Comparison of ENCODE assay signal across 21 mouse cellular contexts in the genomic region with DNA sequence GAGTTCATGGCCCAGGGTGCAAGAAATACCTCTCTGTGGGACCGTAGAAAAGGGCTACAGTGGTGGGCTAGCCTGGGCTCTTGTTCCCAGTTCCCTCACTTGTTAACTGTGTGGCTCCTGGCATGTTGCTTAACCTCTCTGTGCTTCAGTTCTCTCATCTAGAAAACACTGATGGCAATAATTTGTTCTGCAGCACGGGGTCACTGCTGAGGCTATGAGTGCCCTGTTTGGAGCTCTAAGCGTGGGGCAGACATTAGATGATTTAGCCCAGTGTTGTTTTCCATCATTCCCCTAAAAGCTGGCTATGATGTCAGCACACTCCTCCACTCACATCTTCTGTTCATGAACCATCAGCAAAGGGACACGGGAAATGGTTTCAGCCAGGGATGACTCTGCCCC. TPM values are rescaled to one million over a fixed set of nuclear protein-coding genes. Genes with fewer than 3 reads are reported as not detected.
DNase-seq lines count a peak whose midpoint lies in the region; ATAC-seq and TF ChIP-seq lines count a peak whose summit lies in the region.
"Had no signal": no experiment of that assay in that cellular context is flagged by ENCODE, and none has a peak within 500 bp of the region (broad histone marks: within the 10 kb centered on the region; RNA-seq: fewer than 3 reads in every experiment).

No protein-coding gene starts in this region.

- DNase-seq in cerebellum, adult 9-10 months: peak; percentile 54
- no peak for DNase-seq in cerebellum, adult 8-10 months
- DNase-seq in cerebellum, postnatal 14 days: peak; percentile 50 to 52
- no peak for DNase-seq in cerebellum, adult 11-12 months
- DNase-seq in layer of hippocampus, adult 2 months (ENCODE audit: low spot score in 2 of 2): no peak
- no peak for DNase-seq in layer of hippocampus, postnatal 25 days (ENCODE audit: extremely low spot score in 1 of 2, low spot score in 1 of 2)
- no peak for DNase-seq in stomach, postnatal 0 days (ENCODE audit: low spot score)
- DNase-seq: adrenal gland, adult 2 months; adrenal gland, postnatal 10 days; adrenal gland, postnatal 25 days; forebrain, postnatal 0 days had no signal

- H3K9me3 ChIP-seq in stomach, postnatal 0 days (ENCODE audit: control insufficient read depth, low read length): no peaks in the 10 kb centered on the region
- H3K9me3 ChIP-seq: embryonic facial prominence, embryonic 10.5 days; embryonic facial prominence, embryonic 12.5 days; forebrain, embryonic 13.5 days; forebrain, embryonic 15.5 days had no signal

- 66% methylated on average over 4 of the region's 4 CpGs for WGBS in stomach, postnatal 0 days

- H3K27ac ChIP-seq in layer of hippocampus, adult 2 months: peak overlapping the region; percentile 37
- H3K27ac ChIP-seq in stomach, postnatal 0 days (replicated peaks): no peak overlapping the region
- H3K27ac ChIP-seq: embryonic facial prominence, embryonic 10.5 days; embryonic facial prominence, embryonic 12.5 days; forebrain, embryonic 13.5 days; forebrain, embryonic 15.5 days had no signal

- ATAC-seq in stomach, postnatal 0 days (ENCODE audit: low FRiP score, low TSS enrichment): no peak
- ATAC-seq: forebrain, embryonic 13.5 days; forebrain, embryonic 15.5 days; forebrain, postnatal 0 days had no signal

- no peaks in the 10 kb centered on the region for H3K27me3 ChIP-seq in stomach, postnatal 0 days (ENCODE audit: control insufficient read depth, insufficient read depth, low read length)
- H3K27me3 ChIP-seq: embryonic facial prominence, embryonic 12.5 days; forebrain, embryonic 13.5 days; forebrain, embryonic 15.5 days had no signal

- no peak overlapping the region for H3K4me2 ChIP-seq in stomach, postnatal 0 days (replicated peaks; ENCODE audit: low read depth)
- H3K4me2 ChIP-seq: embryonic facial prominence, embryonic 12.5 days; forebrain, embryonic 13.5 days; forebrain, embryonic 15.5 days had no signal

- no peaks in the 10 kb centered on the region for H3K36me3 ChIP-seq in stomach, postnatal 0 days (ENCODE audit: control insufficient read depth, insufficient read depth, low read length)
- H3K36me3 ChIP-seq: embryonic facial prominence, embryonic 10.5 days; embryonic facial prominence, embryonic 12.5 days; forebrain, embryonic 15.5 days had no signal

- no peak for TF ChIP-seq EP300 in stomach, postnatal 0 days (optimal IDR thresholded peaks at IDR 0.05)

- H3K9ac ChIP-seq in stomach, postnatal 0 days (ENCODE audit: low read length): no peak overlapping the region
- H3K9ac ChIP-seq: embryonic facial prominence, embryonic 12.5 days; forebrain, embryonic 13.5 days; forebrain, embryonic 15.5 days; forebrain, postnatal 0 days had no signal

- TF ChIP-seq CTCF in layer of hippocampus, adult 2 months (conservative IDR thresholded peaks at IDR 0.05): peak; percentile 50
- no peak for TF ChIP-seq CTCF in stomach, postnatal 0 days (IDR thresholded peaks at IDR 0.05; ENCODE audit: low read depth)

- no peaks in the 10 kb centered on the region for H3K4me1 ChIP-seq in stomach, postnatal 0 days (replicated peaks; ENCODE audit: control insufficient read depth, insufficient read depth)
- H3K4me1 ChIP-seq: embryonic facial prominence, embryonic 10.5 days; embryonic facial prominence, embryonic 12.5 days; forebrain, embryonic 15.5 days had no signal

- no peak overlapping the region for H3K4me3 ChIP-seq in layer of hippocampus, adult 2 months
- no peak overlapping the region for H3K4me3 ChIP-seq in stomach, postnatal 0 days (ENCODE audit: low read depth, low read length)
- H3K4me3 ChIP-seq: embryonic facial prominence, embryonic 10.5 days; embryonic facial prominence, embryonic 12.5 days; forebrain, embryonic 13.5 days; forebrain, embryonic 15.5 days had no signal

RNA-seq across cellular contexts. Expression of a gene that starts 41.8 kb away (rescaled TPM):
- 100 to 1,000 TPM; 226 to 235 TPM for total RNA-seq in layer of hippocampus, adult 2 months (2021)
- total RNA-seq in layer of hippocampus, postnatal 25 days (2021): 100 to 1,000 TPM; 203 to 233 TPM
- 0.04 and 0.06 TPM in 2 replicates for polyA plus RNA-seq in stomach, postnatal 0 days (2015; fragmentation: Nextera tagmentation; extraction: Ambion mirVana)
- total RNA-seq: MEL had no signal
- polyA plus RNA-seq: C2C12 had no signal

RNA-seq across cellular contexts. Expression of a gene that starts 53.8 kb away (rescaled TPM):
- total RNA-seq in layer of hippocampus, adult 2 months (2021): not detected
- not detected for total RNA-seq in layer of hippocampus, postnatal 25 days (2021)
- polyA plus RNA-seq in stomach, postnatal 0 days (2015; fragmentation: Nextera tagmentation; extraction: Ambion mirVana): 0.07 TPM in 1 of 2 replicates, not detected in the other
- total RNA-seq: adrenal gland, adult 2 months; adrenal gland, postnatal 25 days; adrenal gland, postnatal 4 days; MEL had no signal
- polyA plus RNA-seq: adrenal gland, adult 2 months; C2C12; cortical plate, adult 2 months; embryonic facial prominence, embryonic 10.5 days; embryonic facial prominence, embryonic 12.5 days; embryonic facial prominence, embryonic 14.5 days; forebrain, embryonic 11.5 days; forebrain, embryonic 13.5 days; forebrain, embryonic 15.5 days had no signal

Comparison
In these comparisons a context has a peak if more than half of its experiments do, and no peak if none do; other contexts are left out.
1. DNase-seq: peak in cerebellum, adult 9-10 months (single experiment) and cerebellum, postnatal 14 days (2 of 2); none in cerebellum, adult 8-10 months (single experiment), cerebellum, adult 11-12 months (single experiment), layer of hippocampus, adult 2 months (0 of 2), layer of hippocampus, postnatal 25 days (0 of 2) and stomach, postnatal 0 days (single experiment).